Mouse (Mus musculus) cerebellum, adult 11 months (tissue): Measurements from ENCODE around the gene Gm42906.

Experiments
- DNase-seq: peaks from one replicate; pipeline ENCODE4 v3.0.0; 2022

Gene Gm42906

DNA sequence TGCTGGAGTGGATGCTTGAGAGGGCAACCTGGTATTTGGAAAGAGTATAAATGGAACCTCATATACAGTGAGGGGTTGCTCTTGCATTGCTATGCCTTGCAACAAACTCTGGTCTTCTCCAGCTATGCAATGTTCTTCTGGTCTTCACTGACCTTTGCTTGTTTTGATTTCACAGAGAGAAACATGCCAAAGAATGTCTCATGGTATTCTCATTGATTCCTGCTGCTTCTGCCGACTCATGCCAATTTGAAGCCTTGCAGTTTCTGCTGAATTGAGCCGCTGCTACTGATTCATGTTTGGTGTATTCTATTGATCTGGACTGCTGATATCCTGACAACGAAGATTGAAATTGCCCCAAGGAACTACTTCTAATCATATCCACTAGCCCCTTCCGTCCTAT lies 134.4 kb downstream of the Gm42906 start:
- no peak for DNase-seq

DNA sequence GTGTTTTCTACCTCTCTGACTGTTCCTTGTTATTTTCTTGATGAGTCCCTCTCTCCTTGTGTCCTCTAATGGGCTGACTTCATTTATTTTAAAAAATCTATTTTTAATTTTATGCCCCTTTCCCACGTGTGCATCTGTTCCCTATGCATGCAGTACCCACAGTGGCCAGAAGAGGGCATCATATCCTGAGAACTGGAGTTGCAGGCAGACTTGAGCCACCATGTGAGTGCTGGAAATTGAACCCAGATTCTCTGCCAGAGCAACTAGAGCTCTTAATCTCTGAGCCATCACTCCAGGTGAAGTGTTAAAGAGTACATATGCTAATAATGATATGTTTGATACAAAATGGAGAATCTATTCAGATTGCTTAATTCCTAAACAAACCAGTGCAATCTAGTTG lies 135.7 kb downstream of the Gm42906 start:
- DNase-seq = no peak

DNA sequence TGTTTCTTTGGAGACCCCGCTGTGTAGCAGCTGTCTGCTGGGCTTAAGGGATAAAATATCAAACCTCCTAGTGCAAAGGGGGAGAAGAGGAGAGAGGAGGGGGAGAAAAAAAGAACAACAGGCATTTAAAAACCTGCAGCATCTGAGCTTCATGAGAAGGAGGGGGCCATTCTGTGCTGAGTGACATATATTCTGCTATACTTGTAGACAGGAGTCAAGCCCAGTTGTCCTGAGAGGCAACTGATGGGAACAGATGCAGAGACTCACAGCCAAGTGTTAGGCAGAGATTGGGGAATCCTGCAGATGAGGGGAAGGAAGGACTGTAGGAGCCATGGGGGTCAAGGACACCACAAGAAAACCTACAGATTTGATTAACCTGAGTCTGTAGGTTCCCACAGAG lies 141.6 kb downstream of the Gm42906 start:
- no peak for DNase-seq

DNA sequence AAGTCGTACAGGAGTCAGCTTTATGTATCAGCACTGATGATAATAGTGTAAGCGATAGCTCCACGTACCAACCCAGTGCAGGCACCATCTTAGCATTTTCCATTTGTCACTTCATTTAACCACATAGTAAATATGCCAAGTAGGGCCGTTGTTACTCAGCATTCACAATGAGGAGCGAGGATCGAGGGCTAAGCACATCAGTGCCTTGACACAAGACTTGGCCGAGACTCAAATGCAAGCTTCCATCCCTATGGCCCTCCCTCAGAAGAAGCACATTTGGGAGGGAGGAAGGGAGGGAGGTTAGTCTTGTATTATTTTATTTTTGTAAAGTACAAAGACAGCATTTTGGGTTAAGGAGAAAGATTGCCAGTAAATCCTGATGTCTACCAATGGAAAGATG lies 148.4 kb downstream of the Gm42906 start:
- DNase-seq = no peak

DNA sequence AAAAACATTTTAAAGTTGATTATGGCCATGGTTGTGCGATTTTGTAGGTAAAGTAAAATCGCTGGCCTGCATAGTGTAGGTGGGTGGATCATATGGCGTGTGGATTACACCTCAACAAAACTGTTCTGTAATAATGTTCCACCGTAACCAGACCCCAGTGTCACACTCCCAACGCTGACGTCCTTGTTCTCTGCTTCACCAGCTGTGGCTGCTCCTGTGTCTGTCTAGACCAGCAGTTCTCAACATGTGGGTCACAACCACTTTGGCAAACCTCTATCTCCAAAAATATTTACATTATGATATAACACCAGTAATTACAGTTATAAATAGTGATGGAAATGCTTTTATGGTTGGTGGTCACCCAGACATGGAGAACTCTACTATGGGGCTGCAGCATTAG lies 150.0 kb downstream of the Gm42906 start:
- DNase-seq = no peak

DNA sequence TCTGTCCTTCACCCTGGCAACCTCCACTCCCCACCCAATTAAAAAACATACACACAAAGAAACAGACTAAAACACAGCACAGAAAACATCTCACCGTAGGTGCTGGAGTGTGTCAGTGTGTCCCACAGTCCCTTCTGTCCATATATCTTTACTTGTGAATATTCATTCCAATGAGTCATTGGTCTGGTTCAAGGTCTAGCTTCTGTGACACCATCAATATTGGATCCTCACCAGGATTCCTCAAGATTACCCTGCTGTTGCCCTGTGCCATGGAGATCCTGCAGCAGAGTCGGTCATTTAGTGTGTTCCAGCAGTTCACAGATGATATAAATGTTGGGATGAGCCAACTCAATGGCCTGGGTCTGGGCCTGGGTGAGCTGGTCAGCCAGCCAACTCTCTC lies 152.0 kb downstream of the Gm42906 start:
- no peak for DNase-seq

DNA sequence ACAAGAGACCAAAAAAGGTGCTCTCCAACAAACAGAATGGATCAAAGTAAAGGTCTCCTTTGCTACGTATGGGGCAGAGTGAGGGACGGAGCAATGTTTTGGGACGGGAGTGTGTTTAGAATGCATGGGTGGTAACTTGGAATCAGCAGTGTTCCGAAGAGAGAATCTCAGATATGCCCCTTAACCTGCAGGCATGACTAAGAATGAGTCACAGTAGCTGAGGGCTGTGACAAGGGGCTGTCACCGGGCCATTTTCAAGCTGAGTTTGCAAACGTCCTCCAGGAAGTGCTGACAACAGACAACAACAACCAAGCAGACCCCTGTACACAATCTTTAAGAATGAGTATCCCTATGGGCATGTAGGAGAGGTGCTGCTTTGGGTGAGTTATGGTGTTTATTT lies 153.7 kb downstream of the Gm42906 start:
- DNase-seq = no peak

DNA sequence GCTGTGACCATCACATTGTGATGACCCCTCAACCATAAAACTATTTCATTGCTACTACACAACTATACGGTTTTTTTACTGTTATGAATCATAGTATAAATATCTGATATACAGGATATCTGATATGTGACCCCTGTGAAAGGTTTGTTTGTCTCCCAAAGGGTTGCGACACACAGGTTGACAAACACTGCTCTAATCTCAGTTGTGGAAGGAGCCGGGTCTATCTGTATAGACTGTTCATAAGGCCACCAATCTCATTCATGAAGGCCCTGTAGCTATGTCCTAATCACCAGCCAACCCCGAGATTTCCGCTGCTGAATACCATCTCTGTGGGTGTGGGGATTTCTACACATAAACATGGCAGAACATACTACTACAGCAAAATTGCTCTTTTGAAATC lies 157.1 kb downstream of the Gm42906 start:
- no peak for DNase-seq

DNA sequence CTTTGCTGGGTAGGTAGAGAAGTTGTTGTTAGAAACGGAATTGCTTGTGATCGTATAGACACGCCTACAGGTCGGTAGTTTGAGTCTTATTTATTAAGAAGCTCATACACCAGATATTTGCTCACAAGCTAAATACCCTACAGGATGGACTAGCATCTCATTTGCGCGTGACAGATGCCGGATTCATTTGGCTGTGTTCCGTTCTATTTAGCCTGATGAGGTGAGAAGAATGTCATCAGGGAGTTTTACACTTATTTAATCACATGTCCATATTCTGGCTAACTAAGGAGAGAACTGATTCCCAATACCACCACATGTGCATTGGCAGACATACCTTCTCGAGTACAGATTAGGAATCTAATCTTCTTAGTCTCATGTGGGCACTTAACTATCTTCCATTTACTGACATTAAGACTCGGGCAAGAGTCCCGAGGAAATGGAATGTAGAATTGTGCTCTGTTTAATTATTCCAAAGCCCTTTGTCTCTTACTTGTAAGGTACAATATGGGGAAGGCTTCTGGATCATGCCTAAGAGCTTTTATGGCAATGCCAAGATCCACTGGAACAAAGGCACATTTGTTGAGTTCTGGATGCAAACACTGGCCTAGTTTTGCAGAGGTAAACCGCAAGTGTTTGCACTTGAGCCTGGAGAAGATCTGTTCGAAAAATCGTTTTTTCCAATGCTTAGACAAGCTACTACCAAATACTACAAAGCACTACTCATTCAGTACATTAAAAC lies 160.9 kb downstream of the Gm42906 start:
- DNase-seq = no peak

DNA sequence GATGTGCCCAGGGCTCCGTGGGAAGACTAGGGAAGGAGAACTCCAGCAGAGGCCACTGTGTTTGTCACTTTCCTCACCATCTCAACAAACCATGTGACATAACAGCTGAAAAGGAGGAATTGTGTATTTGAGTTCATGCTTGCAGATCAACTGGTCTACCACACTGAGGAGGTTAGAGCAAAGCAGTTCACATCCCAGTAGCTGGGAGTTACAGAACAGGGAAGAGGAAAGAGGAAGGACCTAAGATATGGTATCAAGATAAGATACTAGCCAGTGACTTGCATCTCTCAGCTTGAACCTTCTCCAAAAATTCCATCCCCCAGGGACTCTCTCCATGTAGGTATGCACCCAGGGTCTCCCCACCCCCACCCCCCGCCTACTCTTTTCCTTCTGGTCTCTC lies 166.4 kb downstream of the Gm42906 start:
- DNase-seq = no peak

DNA sequence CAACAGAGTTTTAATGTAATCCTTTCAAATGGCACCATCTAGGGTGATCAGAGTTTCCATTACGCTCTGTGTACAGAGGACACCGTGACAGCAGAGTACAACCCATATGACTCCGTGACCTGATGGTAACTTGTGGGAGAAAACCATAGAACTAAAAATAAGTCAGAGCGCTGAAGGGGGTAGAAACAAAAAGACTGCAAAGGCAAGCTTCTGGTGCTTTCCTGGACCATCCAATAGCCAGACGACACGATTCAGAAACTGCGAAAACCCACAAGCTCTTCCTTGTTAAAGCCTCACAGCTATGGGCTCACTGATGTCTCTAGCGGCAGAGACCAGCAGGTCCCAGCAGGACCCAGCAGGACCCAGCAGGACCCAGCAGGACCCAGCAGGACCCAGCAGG lies 175.8 kb downstream of the Gm42906 start:
- no peak for DNase-seq

DNA sequence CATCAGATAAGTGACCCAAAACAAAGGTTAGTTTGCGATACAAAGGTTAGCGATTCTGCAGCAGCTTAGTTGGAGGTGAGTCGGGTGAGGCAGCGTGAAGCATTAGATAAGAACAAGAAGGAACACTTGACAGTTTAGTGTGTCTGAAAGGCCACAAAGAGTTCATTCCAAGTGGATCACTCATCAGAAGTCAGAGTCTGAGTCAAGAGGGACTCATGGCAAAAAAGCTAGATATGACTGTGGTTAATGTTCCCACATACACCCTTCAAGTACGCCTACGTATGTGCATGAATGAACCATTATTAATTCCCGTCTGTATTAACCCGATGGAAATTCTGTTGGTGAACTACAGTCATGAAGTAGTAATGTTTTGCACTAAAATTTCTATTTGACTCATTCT lies 176.3 kb downstream of the Gm42906 start:
- DNase-seq = no peak

DNA sequence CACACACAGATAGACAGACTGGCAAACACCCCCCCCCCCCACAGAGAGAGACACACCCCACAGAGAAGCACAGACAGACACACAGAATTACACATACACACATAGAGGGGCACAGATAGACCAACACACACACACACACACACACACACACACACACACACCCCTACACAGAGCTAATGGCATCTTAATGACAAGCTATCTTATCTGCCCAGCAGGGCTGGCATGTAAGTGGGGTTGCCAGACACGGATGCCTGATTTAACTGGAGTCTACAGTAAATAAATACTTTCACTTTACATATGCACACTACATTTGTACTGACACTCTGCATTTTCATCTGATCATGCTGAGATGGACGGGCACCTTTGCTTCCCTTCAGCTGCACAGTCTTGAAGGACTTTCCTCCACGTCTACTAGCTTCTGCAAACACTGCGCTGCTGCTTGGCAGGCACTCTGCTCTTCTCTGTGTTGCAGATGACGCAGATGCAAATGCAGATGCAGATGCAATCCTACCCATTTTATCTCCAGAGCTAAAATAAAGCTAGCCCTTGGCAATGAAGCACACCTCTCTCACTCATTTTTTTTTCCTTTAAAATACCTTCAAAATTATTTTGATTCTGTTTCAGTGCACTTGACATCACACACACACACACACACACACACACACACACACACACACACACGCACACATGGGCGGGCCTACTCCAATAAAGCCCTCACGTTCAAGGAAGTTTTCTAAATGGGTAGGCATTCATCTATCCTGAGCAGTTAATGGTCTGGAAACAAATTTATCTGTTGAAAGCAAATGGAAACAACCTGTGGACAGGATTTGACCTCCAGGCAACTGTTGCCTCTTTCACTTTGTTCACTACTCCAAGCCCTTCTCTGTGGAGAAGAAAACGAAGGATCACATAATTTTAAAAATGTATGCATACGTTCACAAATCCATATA lies 179.0 kb downstream of the Gm42906 start:
- DNase-seq = no peak

DNA sequence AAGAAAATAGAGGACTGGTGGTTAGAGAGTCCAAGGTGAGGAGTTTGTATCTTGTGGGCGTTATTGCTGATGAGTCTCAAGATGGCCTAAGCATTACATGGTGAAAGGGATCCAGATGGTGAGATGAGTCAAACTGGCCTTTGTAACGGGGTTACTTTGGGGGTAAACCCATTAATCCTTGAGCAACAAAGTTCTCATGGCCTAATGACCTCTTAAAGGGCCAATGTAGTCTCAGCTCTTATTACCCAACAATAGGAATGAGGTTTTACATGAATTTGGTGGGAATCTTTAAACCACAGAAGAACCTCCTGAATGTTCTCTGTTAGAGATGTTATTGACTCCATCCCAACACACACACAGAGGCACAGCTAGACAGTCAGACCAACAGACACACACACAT lies 179.9 kb downstream of the Gm42906 start:
- no peak for DNase-seq

DNA sequence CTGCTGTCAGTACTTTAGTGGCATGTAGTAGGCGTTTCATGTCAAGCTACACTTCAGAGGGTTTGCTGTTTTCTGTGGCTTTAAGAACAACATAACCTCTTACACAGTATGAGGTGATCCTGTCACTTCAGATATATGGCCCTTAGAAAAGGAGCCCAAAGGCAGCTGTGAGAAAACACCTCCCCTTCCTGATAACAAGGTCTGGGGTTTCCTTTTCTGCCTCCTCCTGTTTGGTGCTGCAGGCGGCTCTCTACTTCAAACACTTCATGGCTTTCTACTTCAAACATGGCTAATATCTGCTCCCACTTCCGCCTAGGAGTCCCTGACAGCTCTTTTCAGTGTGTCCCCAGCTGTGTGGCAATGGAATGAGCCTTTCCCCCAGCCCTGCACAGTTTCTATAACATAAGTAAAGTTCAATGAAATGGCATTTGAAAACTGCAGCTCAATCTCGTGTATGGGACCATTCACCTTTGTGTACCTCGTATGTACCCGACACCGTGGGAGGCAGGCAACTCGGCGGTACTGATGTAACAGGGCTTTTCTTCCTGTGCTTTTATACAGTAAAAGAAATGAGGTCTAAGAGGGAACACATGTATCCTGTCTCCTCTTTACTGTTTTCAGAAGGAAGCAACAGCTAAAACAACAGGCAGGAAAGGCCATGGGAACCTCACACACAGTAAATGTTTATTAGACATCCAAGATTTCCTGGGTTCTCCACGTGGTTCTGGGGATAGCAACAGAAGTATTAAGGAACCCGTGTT lies 180.7 kb downstream of the Gm42906 start:
- no peak for DNase-seq

DNA sequence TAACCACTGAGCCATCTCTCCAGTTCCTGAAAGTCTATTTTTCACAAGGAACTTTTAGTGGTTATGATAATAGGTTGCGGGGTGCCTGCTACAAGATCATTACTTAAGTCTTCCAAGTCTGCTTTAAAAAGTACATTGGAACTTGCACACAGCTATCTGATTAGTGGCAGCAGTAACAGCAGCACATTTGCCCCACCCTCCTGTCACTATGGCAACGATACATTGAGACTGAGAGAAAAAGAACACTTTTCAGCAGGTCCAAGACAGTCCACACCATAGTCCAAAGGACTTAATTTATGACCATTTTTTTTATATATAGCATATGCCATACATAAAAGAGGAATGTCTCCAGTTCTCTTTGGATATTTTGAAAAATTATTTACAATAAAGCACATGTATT lies 181.7 kb downstream of the Gm42906 start:
- no peak for DNase-seq

DNA sequence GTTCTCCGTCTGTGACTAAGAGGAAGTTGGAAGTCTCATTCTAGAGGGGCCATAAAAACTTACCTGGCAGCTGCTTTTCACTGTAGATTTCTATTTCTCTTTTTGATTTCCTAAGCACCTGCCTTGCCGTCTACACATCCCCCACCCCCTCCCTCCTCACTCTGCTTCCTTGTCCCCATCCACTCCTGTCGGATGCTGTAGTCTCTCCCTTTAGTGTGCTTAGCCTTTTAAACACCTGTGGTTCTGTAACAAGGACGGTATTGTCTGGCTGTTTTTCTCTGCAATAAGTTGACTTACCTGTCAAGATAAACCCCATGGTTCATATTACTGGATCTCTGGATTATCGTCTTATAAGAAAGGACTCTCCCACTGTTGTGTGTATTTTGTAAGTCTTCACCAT lies 182.4 kb downstream of the Gm42906 start:
- DNase-seq = no peak

DNA sequence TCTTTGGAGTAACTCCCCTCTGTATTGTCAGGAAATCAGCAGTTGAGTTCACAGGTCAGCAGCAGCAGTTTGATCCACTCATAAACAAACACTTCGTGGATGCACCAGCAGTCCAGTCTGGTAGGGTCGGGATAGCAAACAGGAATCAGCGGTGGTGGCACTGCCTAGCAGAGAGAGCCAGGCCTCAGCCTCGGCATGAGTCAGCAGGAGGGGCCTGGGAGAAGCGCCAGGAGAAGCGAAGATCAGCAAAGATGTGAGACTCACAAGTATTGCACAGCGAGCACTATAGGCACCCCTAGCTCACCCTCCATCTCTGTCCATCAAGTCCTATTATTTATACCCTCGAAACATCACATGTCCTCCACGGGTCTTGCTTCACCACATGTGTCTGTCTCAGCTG lies 189.2 kb downstream of the Gm42906 start:
- DNase-seq = no peak

DNA sequence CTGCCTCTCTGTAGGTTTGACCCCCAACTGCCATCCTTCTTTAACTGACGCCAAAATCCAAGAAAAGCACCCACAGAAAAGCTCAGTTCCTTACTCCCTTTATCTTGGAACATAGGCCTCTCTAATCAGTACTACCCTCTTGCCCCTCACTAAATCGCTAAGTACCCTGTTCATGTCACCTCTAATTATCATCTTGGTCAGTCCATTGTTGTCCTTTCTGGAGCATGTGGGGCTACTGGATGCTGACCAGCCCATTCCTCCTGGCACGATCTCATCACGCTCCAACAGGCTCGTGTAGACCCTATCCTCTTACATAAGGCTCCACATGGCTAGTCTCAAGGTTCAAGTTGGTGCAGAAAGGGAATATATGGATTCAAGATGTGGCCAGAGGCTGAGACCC lies 191.6 kb downstream of the Gm42906 start:
- no peak for DNase-seq

DNA sequence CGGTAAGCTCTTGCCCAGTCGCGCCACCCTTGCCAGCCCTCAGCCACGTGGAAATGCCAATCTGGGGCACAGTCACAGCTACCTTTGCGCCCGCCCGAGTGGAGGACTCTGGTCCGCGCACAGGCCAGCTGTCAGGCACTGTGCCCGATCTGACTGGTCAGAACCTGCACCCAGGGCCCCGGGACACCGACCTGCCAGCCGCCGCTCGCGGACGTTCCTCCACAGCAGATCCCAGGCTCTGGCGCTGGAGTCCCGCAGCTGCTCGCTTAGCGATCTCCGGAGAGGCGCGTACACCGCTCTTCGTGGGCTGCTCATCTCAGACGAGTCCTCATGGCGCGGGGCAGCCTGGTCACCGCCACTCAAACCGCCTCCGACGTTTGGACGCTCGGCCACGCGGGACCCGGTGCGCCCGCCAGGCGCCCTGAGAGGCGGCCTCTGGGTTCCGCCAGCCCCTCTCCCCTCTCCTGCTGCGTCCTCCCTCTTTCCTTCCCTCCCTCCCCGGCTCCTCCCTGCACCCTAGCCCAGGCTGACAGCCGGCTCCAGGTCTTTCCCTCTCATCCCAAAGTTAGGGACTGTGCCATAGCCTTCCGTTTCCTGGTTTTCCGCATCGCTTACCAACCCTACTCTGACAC lies 194.4 kb downstream of the Gm42906 start, which contains the start of gene Stard13:
Stard13 (minus strand) TSS at position 437 of the 632 bp plus-strand sequence.
- DNase-seq = no peak

DNA sequence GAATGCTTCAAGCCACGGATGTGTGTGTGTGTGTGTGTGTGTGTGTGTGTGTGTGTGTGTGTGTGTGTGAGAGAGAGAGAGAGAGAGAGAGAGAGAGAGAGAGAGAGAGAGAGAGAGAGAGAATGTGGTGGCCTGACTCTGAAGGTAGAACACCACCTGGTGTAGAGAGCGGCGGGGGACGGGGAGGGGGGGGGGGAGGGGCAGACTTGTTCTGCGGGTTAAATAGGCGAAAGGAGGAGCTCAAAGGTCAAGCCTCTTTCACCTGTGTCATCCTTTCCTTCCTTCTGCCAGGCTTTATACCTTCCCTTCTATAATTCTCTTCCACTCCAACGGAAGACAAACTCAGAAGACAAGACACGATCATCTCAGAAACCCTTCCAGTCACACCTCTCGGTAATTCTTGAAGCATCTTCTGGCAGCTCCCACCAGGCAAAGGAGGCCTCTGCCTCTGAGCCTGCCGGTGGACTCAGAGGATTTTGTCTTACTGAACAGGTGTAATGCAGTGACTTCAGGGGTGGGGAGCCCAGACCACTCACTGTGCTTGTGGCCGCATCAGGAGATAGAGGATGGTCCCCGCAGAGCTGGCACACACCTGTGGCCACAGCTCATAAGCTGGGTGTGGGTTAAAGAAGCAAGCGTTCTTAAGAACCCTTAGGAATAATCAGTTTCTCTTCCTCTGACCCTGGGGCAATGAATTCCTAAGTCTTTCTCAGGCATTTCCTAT lies 195.2 kb downstream of the Gm42906 start:
- DNase-seq = no peak

DNA sequence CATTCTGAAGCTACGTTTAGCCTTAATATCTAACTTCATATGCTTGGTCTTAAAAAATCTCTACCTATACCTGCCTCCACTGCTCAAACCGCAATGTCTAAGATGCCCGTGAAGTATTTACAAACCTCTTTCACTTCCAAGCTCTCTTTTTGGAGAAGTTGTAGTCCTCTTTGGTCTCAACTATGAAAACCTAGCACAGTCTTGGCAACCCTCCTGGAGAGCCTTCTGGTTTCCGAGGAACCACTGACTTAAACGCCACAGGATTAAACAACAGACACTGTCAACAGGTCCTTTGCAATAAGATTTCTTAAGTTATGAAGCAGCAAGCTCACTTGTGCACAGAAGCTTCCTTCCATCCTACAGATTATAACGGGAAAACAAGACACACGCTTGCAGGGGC lies 196.1 kb downstream of the Gm42906 start:
- no peak for DNase-seq
